In the genomic region with DNA sequence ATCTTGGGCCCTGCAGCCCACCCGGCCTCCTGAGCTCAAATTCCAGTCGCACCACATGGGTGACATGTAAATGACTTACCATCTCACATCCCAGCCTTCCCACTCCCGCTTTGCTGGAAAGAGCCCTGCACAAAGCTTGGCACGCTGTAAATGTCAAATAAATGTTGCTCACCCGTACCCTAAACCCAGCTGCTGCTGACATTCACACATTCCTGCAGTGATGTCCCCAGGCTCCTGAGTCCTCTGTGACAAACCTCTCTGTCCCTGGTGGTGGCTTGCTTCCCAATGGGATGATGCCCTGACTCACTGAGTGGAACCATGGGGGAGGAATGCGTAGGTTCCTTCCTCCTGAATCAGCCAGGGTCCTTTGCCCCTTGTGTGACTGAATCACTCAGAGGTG, we compare ENCODE assay signal across 26 mouse cellular contexts.
"Had no signal": no experiment of that assay in that cellular context is flagged by ENCODE, and none has a peak within 500 bp of the region (broad histone marks: within the 10 kb centered on the region; RNA-seq: fewer than 3 reads in every experiment).

No protein-coding gene starts in this region.

- H3K9ac ChIP-seq: heart, embryonic 13.5 days; heart, embryonic 15.5 days; hindbrain, embryonic 13.5 days; hindbrain, embryonic 15.5 days; kidney, embryonic 15.5 days; limb, embryonic 12.5 days; liver, embryonic 13.5 days had no signal

- H3K27ac ChIP-seq: heart, adult 2 months; heart, embryonic 13.5 days; heart, embryonic 15.5 days; hindbrain, embryonic 13.5 days; hindbrain, embryonic 15.5 days; hindbrain, postnatal 0 days; kidney, embryonic 15.5 days; layer of hippocampus, adult 2 months; left cerebral cortex, adult 2 months; limb, embryonic 10.5 days; limb, embryonic 12.5 days; liver, embryonic 13.5 days had no signal

- H3K9me3 ChIP-seq: heart, embryonic 15.5 days; hindbrain, embryonic 13.5 days; hindbrain, embryonic 15.5 days; kidney, embryonic 15.5 days; limb, embryonic 10.5 days; limb, embryonic 12.5 days; liver, embryonic 13.5 days had no signal

- DNase-seq: gastrocnemius, postnatal 14 days; gastrocnemius, postnatal 36 days; heart, adult 11 months; heart, adult 2 months; heart, postnatal 14 days; heart, postnatal 36 days; kidney, adult 18-20 months; kidney, adult 8-10 months; kidney, postnatal 10 days; kidney, postnatal 25 days; kidney, postnatal 4 days; liver; liver, embryonic 13.5 days had no signal

- H3K4me1 ChIP-seq: heart, embryonic 13.5 days; heart, embryonic 15.5 days; hindbrain, embryonic 13.5 days; hindbrain, embryonic 15.5 days; limb, embryonic 10.5 days; liver, embryonic 13.5 days had no signal

- H3K4me2 ChIP-seq: heart, embryonic 11.5 days; heart, embryonic 13.5 days; heart, embryonic 15.5 days; hindbrain, embryonic 13.5 days; hindbrain, embryonic 15.5 days; kidney, embryonic 15.5 days; limb, embryonic 12.5 days; liver, embryonic 11.5 days; liver, embryonic 13.5 days had no signal

- H3K27me3 ChIP-seq: hindbrain, embryonic 15.5 days; kidney, embryonic 15.5 days; limb, embryonic 12.5 days; liver, embryonic 13.5 days had no signal

- ATAC-seq: hindbrain, postnatal 0 days; intestine, postnatal 0 days had no signal

- H3K4me3 ChIP-seq: heart, adult 2 months; heart, embryonic 13.5 days; heart, embryonic 15.5 days; hindbrain, embryonic 13.5 days; hindbrain, embryonic 15.5 days; kidney, embryonic 15.5 days; layer of hippocampus, adult 2 months; left cerebral cortex, adult 2 months; limb, embryonic 10.5 days; limb, embryonic 12.5 days; liver, embryonic 13.5 days had no signal

- H3K36me3 ChIP-seq: heart, embryonic 13.5 days; heart, embryonic 15.5 days; hindbrain, embryonic 13.5 days; hindbrain, embryonic 15.5 days; kidney, embryonic 15.5 days; limb, embryonic 10.5 days; limb, embryonic 12.5 days; liver, embryonic 13.5 days had no signal
